ENCODE assay signal across 9 mouse cellular contexts in the genomic region with DNA sequence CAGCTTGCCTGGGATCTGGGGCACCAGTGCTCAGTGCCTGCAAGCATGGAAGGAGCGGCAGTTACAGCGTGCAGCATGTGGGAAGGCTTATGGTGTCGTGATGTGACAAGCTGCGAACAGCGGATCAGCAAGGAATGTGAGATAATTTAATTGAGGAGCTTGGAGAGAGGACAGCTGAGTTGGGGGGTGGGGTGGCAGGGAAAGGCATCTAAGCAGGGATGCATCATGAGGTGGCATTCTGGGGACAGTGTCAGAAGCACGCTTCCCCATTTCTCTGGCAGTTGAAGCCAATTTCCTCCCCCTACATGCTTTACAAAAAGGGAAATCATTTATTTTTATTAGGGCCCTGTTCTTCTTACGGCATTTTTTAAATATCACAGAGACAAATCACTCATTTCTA.
DNase-seq lines count a peak whose midpoint lies in the region; ATAC-seq and TF ChIP-seq lines count a peak whose summit lies in the region.
"Had no signal": no experiment of that assay in that cellular context is flagged by ENCODE, and none has a peak within 500 bp of the region (broad histone marks: within the 10 kb centered on the region; RNA-seq: fewer than 3 reads in every experiment).

No protein-coding gene starts in this region.

- DNase-seq in heart, postnatal 0 days (ENCODE audit: low spot score), result no peak
- DNase-seq in heart, postnatal 25 days (ENCODE audit: low spot score), result no peak
- DNase-seq in brain, adult 2 months (ENCODE audit: low read depth, low spot score), result peak; percentile 85
- no peak for DNase-seq in cerebellum, adult 9-11 months
- DNase-seq in urinary bladder, postnatal 4 days (ENCODE audit: low spot score in 2 of 2), result no peak

- ATAC-seq in heart, postnatal 0 days (ENCODE audit: insufficient read depth, low read depth), result peak; percentile 32; the same call in 1 of the 2 replicates
- ATAC-seq in hindbrain, embryonic 15.5 days (ENCODE audit: low FRiP score, low read depth), result 0 out of 2 replicates have a peak, but pooled peaks have one; percentile 12
- peak; percentile 48 for ATAC-seq in midbrain, embryonic 15.5 days (replicated peaks)
- ATAC-seq in erythroblast, adult 5-6 weeks (replicated peaks; ENCODE audit: low FRiP score, poor library complexity, severe bottlenecking), result no peak

- H3K36me3 ChIP-seq in heart, postnatal 0 days (replicated peaks; ENCODE audit: control insufficient read depth, insufficient read depth, low read length), result no peaks in the 10 kb centered on the region
- no peaks in the 10 kb centered on the region for H3K36me3 ChIP-seq in hindbrain, embryonic 15.5 days
- H3K36me3 ChIP-seq in midbrain, embryonic 15.5 days (replicated peaks), result no peaks in the 10 kb centered on the region
- H3K36me3 ChIP-seq: G1E had no signal

- H3K4me3 ChIP-seq in heart, postnatal 0 days (ENCODE audit: low read depth, low read length), result no peak overlapping the region
- H3K4me3 ChIP-seq in hindbrain, embryonic 15.5 days, result no peak overlapping the region
- H3K4me3 ChIP-seq in midbrain, embryonic 15.5 days, result no peak overlapping the region

- WGBS in heart, postnatal 0 days, result 18% methylated on average over 7 of the region's 7 CpGs
- 25% methylated on average over 7 of the region's 7 CpGs for WGBS in hindbrain, embryonic 15.5 days
- 26% methylated on average over 7 of the region's 7 CpGs for WGBS in midbrain, embryonic 15.5 days

- intact Hi-C loops in heart, postnatal 25 days (cut with DNase I), result no loop called here

- H3K4me2 ChIP-seq in heart, postnatal 0 days (ENCODE audit: low read depth, low read length), result peak overlapping the region; percentile 10; the same call in 1 of the 2 replicates
- 0 out of 2 replicates have a peak overlapping the region, but pooled peaks have one; percentile 3 for H3K4me2 ChIP-seq in hindbrain, embryonic 15.5 days
- no peak overlapping the region for H3K4me2 ChIP-seq in midbrain, embryonic 15.5 days

- H3K9me3 ChIP-seq in heart, postnatal 0 days (replicated peaks; ENCODE audit: control insufficient read depth, low read length), result no peaks in the 10 kb centered on the region
- no peaks in the 10 kb centered on the region for H3K9me3 ChIP-seq in hindbrain, embryonic 15.5 days
- no peaks in the 10 kb centered on the region for H3K9me3 ChIP-seq in midbrain, embryonic 15.5 days
- H3K9me3 ChIP-seq: G1E had no signal

- TF ChIP-seq EP300 in heart, postnatal 0 days (IDR thresholded peaks at IDR 0.05; ENCODE audit: low read depth), result no peak

- TF ChIP-seq CTCF in heart, postnatal 0 days (IDR thresholded peaks at IDR 0.05; ENCODE audit: low read depth), result no peak

- H3K4me1 ChIP-seq in heart, postnatal 0 days (ENCODE audit: control insufficient read depth, insufficient read depth), result peaks cover 25% of the 10 kb centered on the region
- peaks cover 78% of the 10 kb centered on the region for H3K4me1 ChIP-seq in hindbrain, embryonic 15.5 days (replicated peaks)
- H3K4me1 ChIP-seq in midbrain, embryonic 15.5 days, result peaks cover 58% of the 10 kb centered on the region

- no peaks in the 10 kb centered on the region for H3K27me3 ChIP-seq in heart, postnatal 0 days (ENCODE audit: control insufficient read depth, insufficient read depth, low read length)
- H3K27me3 ChIP-seq in hindbrain, embryonic 15.5 days, result no peaks in the 10 kb centered on the region
- no peaks in the 10 kb centered on the region for H3K27me3 ChIP-seq in midbrain, embryonic 15.5 days (replicated peaks)

- H3K9ac ChIP-seq in heart, postnatal 0 days (replicated peaks; ENCODE audit: low read depth, low read length), result no peak overlapping the region
- H3K9ac ChIP-seq in hindbrain, embryonic 15.5 days, result peak overlapping the region; percentile 17; the same call in 1 of the 2 replicates
- H3K9ac ChIP-seq in midbrain, embryonic 15.5 days, result no peak overlapping the region; the same call in 1 of the 2 replicates

- H3K27ac ChIP-seq in heart, postnatal 0 days (ENCODE audit: low read depth), result no peak overlapping the region
- H3K27ac ChIP-seq in hindbrain, embryonic 15.5 days (replicated peaks), result peak overlapping the region; percentile 71
- H3K27ac ChIP-seq in midbrain, embryonic 15.5 days, result peak overlapping the region; percentile 64
